Mouse (Mus musculus) CD4-positive naive resting alpha-beta T cell, adult 57 days (primary cell): Measurements from ENCODE around the gene Ang6. TPM values are rescaled to one million over a fixed set of nuclear protein-coding genes. Genes with fewer than 3 reads are reported as not detected.

Experiments
- total RNA-seq: library from RNA; stranded (reverse); gene quantifications from one replicate; pipeline ENCODE4 v1.2.4, GENCODE M21; 2023

Ang6 gene
- not detected for total RNA-seq

GRCm38 (mm10) chr14:44002169-44002568, at the start of gene Ang6:
TSS of gene Ang6 (minus strand) at chr14:44002269.

GRCm38 (mm10) chr14:43956769-43957168, 45.3 kb downstream of the Ang6 start, which contains the start of gene Ang5:
TSS of gene Ang5 (plus strand) at chr14:43957069.

Other genes starting within 250 kb of the Ang6 start
- not detected for gene Gm8180, start 217.5 kb downstream of the Ang6 start, total RNA-seq
- not detected for gene Ear1, start 126.8 kb downstream of the Ang6 start, total RNA-seq
- gene Ear10, start 78.7 kb downstream of the Ang6 start, total RNA-seq, result not detected
- not detected for gene Gm8113, start 76.9 kb downstream of the Ang6 start, total RNA-seq
- not detected for gene Ang5, start 45.2 kb downstream of the Ang6 start, total RNA-seq
- 1.3 TPM for gene Ear2, start 100.4 kb upstream of the Ang6 start, total RNA-seq
- not detected for gene Gm3327, start 121.6 kb upstream of the Ang6 start, total RNA-seq
- not detected for gene Gm8212, start 195.4 kb upstream of the Ang6 start, total RNA-seq
- gene 4930503E14Rik, start 211.0 kb upstream of the Ang6 start, total RNA-seq, result not detected